Mouse (Mus musculus) liver, embryonic 11.5 days (tissue): Measurements from ENCODE around the gene Catsperg1. TPM values are rescaled to one million over a fixed set of nuclear protein-coding genes. Genes with fewer than 3 reads are reported as not detected.
"Not testable (repeated sequence)": the region's sequence is repeated elsewhere in the genome, so short reads cannot be mapped to it uniquely, and the experiment has no call there.

ENCODE experiments used
- ATAC-seq: fragments of 200-750 bp; cut with Nextera tagmentation; replicated peaks from 2 replicates; pipeline ENCODE4 v1.8.0; 2017; ENCODE audit warnings: moderate number of reproducible peaks, mild to moderate bottlenecking, moderate TSS enrichment, moderate library complexity; ENCODE audit not compliant: low FRiP score
- DNase-seq: peaks from one replicate; pipeline ENCODE4 v3.0.0-alpha.2; 2017; ENCODE audit warnings: low spot score
- H3K27ac ChIP-seq: fragments of 300-500 bp; sonication (generic); 2 replicates; pipeline ENCODE4 v1.5.1; 2014; ENCODE audit warnings: mild to moderate bottlenecking, low read depth, low read length, control low read depth
- H3K27me3 ChIP-seq: fragments of 300-500 bp; sonication (generic); replicated peaks from 2 replicates; pipeline ENCODE4 v1.6.1; 2014; ENCODE audit warnings: low read length, mixed read lengths; ENCODE audit not compliant: control insufficient read depth, insufficient read depth
- H3K36me3 ChIP-seq: fragments of 300-500 bp; sonication (generic); 2 replicates; pipeline ENCODE4 v1.6.1; 2014; ENCODE audit warnings: mild to moderate bottlenecking, low read length, moderate library complexity, mixed read lengths; ENCODE audit not compliant: control insufficient read depth, insufficient read depth
- H3K4me1 ChIP-seq: fragments of 300-500 bp; sonication (generic); replicated peaks from 2 replicates; pipeline ENCODE4 v1.6.1; 2014; ENCODE audit warnings: low read length, mixed read lengths; ENCODE audit not compliant: control insufficient read depth, insufficient read depth
- H3K4me2 ChIP-seq: fragments of 300-500 bp; sonication (generic); 2 replicates; pipeline ENCODE4 v1.6.1; 2014; ENCODE audit warnings: mild to moderate bottlenecking, control low read depth, moderate library complexity
- H3K4me3 ChIP-seq: fragments of 300-500 bp; sonication (generic); 2 replicates; pipeline ENCODE4 v1.5.1; 2014; ENCODE audit warnings: low read depth, low read length, control low read depth
- H3K9ac ChIP-seq: fragments of 300-500 bp; sonication (generic); 2 replicates; pipeline ENCODE4 v1.6.1; 2014; ENCODE audit warnings: low read depth, low read length, control low read depth
- H3K9me3 ChIP-seq: fragments of 300-500 bp; sonication (generic); 2 replicates; pipeline ENCODE4 v1.6.1; 2016; ENCODE audit warnings: low read length, inconsistent platforms, mixed read lengths; ENCODE audit not compliant: control insufficient read depth
- WGBS: fragments of 180-500 bp; shearing (Covaris S2); extraction: QIAGEN DNeasy Blood & Tissue Kit; methylation state at CpG from one replicate; pipeline ENCODE4 v1.1.7; 2014; 5-methylcytosine and 5-hydroxymethylcytosine counted together
- polyA plus RNA-seq: library from polyadenylated mRNA; unstranded; fragments of >200 nt; fragmentation: Nextera tagmentation; extraction: Ambion mirVana; gene quantifications from 2 replicates; pipeline ENCODE4 v1.2.1, GENCODE M21; 2014

Gene Catsperg1
- polyA plus RNA-seq, 1 experiment from 2014 or later, result 0.64 TPM

- H3K4me1 ChIP-seq, result peaks cover 11% of the 10 kb centered on the region
- H3K27me3 ChIP-seq, ATAC-seq, H3K4me3 ChIP-seq, H3K9ac ChIP-seq, DNase-seq, H3K9me3 ChIP-seq, H3K36me3 ChIP-seq, H3K4me2 ChIP-seq, H3K27ac ChIP-seq: not testable (repeated sequence)
- 87% methylated on average over 4 of the region's 4 CpGs for WGBS
Measured at GRCm38 (mm10) chr7:29181323-29181722, 32.5 kb downstream of the Catsperg1 start.

DNA sequence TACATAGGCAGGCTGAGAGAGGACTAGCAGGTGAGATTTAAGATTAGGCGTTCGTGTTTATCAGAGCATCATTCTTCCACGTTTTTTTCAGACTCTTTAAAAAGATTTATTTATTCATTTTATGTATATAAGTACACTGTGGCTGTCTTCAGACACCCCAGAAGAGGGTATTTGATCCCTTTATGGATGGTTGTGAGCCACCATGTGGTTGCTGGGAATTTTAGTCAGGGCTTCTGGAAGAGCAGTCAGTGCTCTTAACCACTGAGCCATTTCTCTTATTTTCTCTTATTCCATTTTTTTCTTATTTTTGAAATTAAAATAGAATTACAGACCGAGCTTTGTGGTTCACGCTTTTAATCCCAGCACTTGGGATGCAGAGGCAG is 33.0 kb downstream of the Catsperg1 start:
- Histone ChIP-seq H3K4me1 (peaks cover 11% of the 10 kb centered on the region), H3K27me3 (no peaks in the 10 kb centered on the region), H3K4me3 (peak overlapping the region; percentile 92), H3K4me2 (peak overlapping the region; percentile 95), H3K9me3 (no peaks in the 10 kb centered on the region), H3K9ac (no peak overlapping the region), H3K36me3 (peaks cover 5% of the 10 kb centered on the region; the same call in 1 of the 2 replicates), H3K27ac (no peak overlapping the region)
- DNase-seq, result no peak
- no peak for ATAC-seq
- 41% methylated on average over 5 of the region's 5 CpGs for WGBS

- ATAC-seq (peak; percentile 92), DNase-seq (peak; percentile 96)
- Histone ChIP-seq H3K9me3 (no peaks in the 10 kb centered on the region), H3K9ac (peak within 1 kb of the TSS; percentile 86), H3K36me3 (peaks cover 10% of the 10 kb centered on the region), H3K4me2 (peak within 1 kb of the TSS; percentile 95), H3K4me3 (peak within 1 kb of the TSS; percentile 92), H3K27ac (peak within 1 kb of the TSS; percentile 58; the same call in 1 of the 2 replicates), H3K4me1 (peaks cover 11% of the 10 kb centered on the region), H3K27me3 (no peaks in the 10 kb centered on the region)
- under 1% methylated on average over 62 of the region's 62 CpGs for WGBS
Measured at GRCm38 (mm10) chr7:29180077-29180853, 33.6 kb downstream of the Catsperg1 start, which contains the start of gene Psmd8. Psmd8 (minus strand) TSS chr7:29180701.

DNA sequence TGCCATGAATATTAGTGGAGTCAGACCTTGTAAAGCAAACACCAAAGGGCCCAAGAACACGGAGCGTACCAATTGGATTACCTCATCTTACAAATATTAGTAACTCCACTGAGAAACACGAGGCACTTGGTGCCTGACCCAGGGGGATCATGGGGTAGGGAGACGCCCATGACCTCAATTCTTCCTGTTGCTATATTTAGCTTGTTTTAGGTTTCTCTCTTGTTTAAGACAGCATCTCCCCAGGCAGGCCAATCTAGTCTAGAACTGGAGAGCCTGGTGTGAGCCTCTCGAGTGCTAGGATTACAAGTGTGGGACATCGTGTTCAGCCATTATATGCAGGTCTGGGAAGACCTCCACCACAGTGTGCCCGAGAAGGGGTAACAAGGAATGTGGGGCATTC is 34.5 kb downstream of the Catsperg1 start:
- H3K27me3 ChIP-seq, result no peaks in the 10 kb centered on the region
- H3K27ac ChIP-seq, result peak overlapping the region; percentile 58; the same call in 1 of the 2 replicates
- WGBS, result 30% methylated on average over 7 of the region's 7 CpGs
- H3K36me3 ChIP-seq, result peaks cover 17% of the 10 kb centered on the region
- H3K9me3 ChIP-seq, result no peaks in the 10 kb centered on the region
- peak overlapping the region; percentile 95 for H3K4me2 ChIP-seq
- DNase-seq (no peak), ATAC-seq (no peak)
- peaks cover 11% of the 10 kb centered on the region for H3K4me1 ChIP-seq
- H3K9ac ChIP-seq, result peak overlapping the region; percentile 86
- H3K4me3 ChIP-seq, result peak overlapping the region; percentile 92

DNA sequence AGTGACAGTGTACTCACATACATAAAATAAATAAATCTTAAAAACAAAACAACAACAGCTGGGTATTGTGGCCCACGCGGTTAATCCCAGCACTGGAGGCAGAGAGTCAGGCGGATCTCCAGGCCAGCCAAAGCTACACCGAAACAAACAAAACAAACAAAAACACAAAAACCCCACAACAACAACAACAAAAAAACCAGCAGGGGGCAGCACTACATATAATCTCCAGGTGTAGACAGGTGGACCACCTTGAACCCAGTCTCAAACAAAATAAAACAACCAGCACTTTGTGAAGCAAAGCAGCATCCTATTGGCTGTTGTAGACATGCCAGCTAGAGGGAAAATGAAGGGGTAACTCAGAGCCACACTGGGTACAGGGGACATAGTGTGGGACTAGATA is 35.7 kb downstream of the Catsperg1 start:
- H3K9ac ChIP-seq, result no peak overlapping the region
- H3K27ac ChIP-seq, result no peak overlapping the region
- H3K27me3 ChIP-seq, result peaks cover 8% of the 10 kb centered on the region
- H3K36me3 ChIP-seq, result peaks cover 24% of the 10 kb centered on the region
- ATAC-seq, result no peak
- H3K9me3 ChIP-seq, result no peaks in the 10 kb centered on the region
- no peak for DNase-seq
- H3K4me1 ChIP-seq, result peaks cover 11% of the 10 kb centered on the region
- no peak overlapping the region for H3K4me3 ChIP-seq
- peak overlapping the region; percentile 95; the same call in 1 of the 2 replicates for H3K4me2 ChIP-seq
- 88% methylated on average over 4 of the region's 4 CpGs for WGBS

DNA sequence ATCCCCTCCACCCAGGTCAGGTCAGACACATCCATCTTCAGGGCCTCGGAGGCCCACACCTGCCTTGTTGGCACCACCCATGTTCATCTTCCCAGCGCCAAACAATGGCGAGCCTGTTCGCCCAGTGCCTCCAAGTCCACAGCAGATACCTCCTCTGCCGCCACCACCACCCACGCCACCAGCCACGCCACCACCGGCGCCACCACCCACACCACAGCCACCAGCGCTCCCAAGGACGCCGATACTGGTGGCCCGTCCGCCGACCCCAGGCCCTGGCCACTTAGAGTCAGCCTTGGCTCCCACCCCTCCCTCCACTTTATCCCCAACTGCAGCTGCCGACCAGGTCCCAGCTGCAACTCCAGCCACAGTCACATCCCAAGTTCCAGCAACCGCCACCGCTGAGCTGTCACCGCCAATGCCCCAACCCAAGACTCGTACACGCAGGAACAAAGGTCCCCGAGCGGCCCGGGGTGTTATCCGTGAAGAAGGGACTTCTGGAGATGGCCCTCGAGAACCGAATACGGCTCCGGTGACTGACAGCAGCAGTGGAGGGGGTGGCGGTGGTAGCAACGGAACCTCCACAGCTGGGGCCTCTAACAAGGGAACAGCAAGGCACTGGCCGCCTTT is 41.3 kb downstream of the Catsperg1 start:
- Histone ChIP-seq H3K36me3 (peaks cover 24% of the 10 kb centered on the region), H3K27me3 (peaks cover 50% of the 10 kb centered on the region), H3K4me1 (peaks cover 26% of the 10 kb centered on the region), H3K27ac (no peak overlapping the region), H3K4me2 (peak overlapping the region; percentile 87), H3K4me3 (no peak overlapping the region), H3K9ac (no peak overlapping the region), H3K9me3 (no peaks in the 10 kb centered on the region)
- 37% methylated on average over 32 of the region's 32 CpGs for WGBS
- DNase-seq (peak; percentile 46), ATAC-seq (no peak)

DNA sequence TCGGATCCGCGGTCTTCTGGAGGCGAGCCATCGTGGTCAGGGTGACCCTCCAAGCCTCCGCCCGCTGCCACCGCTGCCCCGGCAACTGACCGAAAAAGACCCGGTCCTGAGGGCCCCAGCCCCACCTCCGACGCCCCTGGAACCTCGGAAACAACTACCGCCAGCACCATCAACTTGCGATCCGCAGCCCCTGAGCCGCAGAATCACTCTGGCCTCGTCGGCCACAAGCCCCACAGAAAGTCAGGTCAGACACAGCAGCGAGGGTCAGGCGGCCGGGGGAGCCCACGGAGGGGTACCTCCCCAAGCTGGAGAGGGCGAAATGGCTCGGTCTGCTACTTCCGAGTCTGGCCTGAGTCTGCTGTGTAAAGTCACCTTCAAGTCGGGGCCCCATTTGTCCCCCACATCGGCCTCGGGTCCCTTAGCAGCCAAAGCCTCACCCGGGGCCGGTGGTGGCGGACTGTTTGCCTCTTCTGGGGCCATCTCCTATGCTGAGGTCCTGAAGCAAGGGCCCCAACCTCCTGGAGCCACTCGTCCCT is 42.2 kb downstream of the Catsperg1 start:
- Histone ChIP-seq H3K9me3 (no peaks in the 10 kb centered on the region), H3K4me3 (peak overlapping the region; percentile 52), H3K36me3 (peaks cover 24% of the 10 kb centered on the region), H3K4me2 (peak overlapping the region; percentile 87), H3K9ac (peak overlapping the region; percentile 56), H3K27ac (no peak overlapping the region), H3K27me3 (peaks cover 56% of the 10 kb centered on the region), H3K4me1 (peaks cover 26% of the 10 kb centered on the region)
- ATAC-seq (no peak), DNase-seq (no peak)
- WGBS, result 8% methylated on average over 34 of the region's 34 CpGs

- peak overlapping the region; percentile 87 for H3K4me2 ChIP-seq
- peak overlapping the region; percentile 52 for H3K4me3 ChIP-seq
- H3K27me3 ChIP-seq, result peaks cover 56% of the 10 kb centered on the region
- peak overlapping the region; percentile 56 for H3K9ac ChIP-seq
- H3K4me1 ChIP-seq, result peaks cover 26% of the 10 kb centered on the region
- ATAC-seq (peak; percentile 15; the same call in 1 of the 2 replicates), DNase-seq (no peak)
- H3K36me3 ChIP-seq, result peaks cover 21% of the 10 kb centered on the region
- no peak overlapping the region for H3K27ac ChIP-seq
- no peaks in the 10 kb centered on the region for H3K9me3 ChIP-seq
- WGBS, result 2% methylated on average over 43 of the region's 43 CpGs
Measured at GRCm38 (mm10) chr7:29170755-29171561, 42.9 kb downstream of the Catsperg1 start.
